Mouse (Mus musculus) lung, adult 2 months (tissue): ENCODE results near the gene D630023F18Rik.

Experiments used
- CTCF ChIP-seq: fragments of 200-500 bp; IDR thresholded peaks from 2 replicates; pipeline ENCODE4 v1.5.1; 2011; ENCODE audit warnings: mild to moderate bottlenecking, low read length, control low read depth; ENCODE audit not compliant: insufficient read depth
- POLR2A ChIP-seq: fragments of 200-500 bp; IDR thresholded peaks from 2 replicates; pipeline ENCODE4 v1.6.1; 2011; ENCODE audit warnings: low read depth, mild to moderate bottlenecking, control low read depth, low read length, borderline replicate concordance; ENCODE audit errors: extremely low read depth

- TF ChIP-seq CTCF (no peak), POLR2A (no peak)
Observed at GRCm38 (mm10) chr1:65063352-65063751, 59.7 kb downstream of the D630023F18Rik start, which contains the start of gene Crygd.
